Mouse (Mus musculus) fibroblast of lung, adult 2 months (primary cell): Measurements from ENCODE around the gene Ube2e1.

Source experiments
- DNase-seq: peaks from one replicate; pipeline ENCODE4 v3.0.0-alpha.2; 2011; ENCODE audit warnings: low read depth

Ube2e1 gene

DNA sequence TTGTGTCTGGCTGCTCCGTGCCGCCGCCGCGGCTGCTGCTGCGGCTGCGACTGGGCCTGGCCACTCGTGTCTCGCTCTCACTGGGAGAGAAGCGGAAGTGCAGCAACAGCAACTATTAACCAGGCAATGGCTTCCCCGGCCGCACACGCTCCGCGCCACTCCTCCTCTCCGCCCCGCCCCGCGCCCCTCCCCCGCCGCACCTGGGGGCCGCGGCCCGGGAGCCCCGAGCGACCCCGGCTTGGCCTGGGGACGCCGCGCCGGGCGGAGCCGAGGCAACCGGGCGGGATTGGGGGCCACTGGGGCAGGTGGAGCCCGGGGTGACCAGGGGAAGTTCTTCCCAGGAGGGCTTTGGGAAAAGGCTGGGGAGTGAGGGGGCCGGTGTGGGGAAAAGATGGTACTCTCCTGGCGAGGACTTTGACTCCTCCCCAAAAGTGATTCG, at the start of gene Ube2e1:
Gene Ube2e1, minus strand, starts transcription at position 167 of the 439 bp plus-strand sequence.
- DNase-seq, result no peak

DNA sequence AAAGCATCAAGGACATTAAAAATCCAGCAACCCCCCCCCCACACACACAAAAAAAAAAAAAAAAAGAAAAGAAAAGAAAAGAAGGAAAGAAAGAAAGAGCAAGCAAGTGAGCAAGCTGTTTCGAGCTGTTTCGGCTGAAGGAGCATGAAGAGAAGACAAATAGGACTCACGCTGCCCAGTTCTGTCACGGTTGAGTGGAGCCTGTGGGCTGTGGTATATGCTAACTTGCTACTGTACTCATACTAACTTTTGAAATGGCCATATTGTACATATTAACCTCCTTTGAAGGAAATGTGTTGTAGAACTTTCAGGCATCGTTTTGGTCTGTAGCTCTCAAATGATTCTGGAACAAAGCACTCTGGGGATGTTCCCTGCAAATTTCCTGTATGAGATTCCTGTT, 48.2 kb upstream of the Ube2e1 start:
- DNase-seq, result no peak

DNA sequence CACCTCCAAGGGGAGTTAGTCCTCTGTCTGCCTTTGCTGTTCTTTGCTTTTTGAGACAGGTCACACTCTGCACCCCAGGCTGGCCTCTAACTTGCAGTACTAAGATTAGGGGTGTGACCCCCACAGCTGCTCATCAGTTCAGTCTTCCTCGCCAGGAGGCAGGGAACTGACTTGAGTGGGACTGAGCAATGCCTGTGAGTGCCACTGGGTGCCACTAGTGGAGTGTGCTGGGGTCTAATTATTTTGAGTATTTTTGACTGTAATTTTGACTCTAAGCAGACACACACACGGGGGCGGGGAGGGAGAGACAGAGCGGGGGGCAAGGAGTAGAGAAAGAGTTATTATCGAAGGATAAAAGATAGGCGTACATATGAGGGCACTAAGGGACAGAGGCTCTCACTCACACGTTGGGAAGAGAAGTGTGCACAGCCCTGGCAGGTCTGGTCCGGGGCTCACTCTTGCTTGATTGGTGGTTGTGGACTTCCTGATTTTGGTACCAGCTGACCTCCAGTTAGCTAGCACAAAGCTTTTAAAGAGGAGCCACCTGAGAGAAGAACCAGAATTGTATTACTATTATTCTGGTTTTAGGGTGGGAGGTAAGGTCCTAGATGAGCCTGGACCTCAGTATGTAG, 46.4 kb upstream of the Ube2e1 start:
- no peak for DNase-seq

DNA sequence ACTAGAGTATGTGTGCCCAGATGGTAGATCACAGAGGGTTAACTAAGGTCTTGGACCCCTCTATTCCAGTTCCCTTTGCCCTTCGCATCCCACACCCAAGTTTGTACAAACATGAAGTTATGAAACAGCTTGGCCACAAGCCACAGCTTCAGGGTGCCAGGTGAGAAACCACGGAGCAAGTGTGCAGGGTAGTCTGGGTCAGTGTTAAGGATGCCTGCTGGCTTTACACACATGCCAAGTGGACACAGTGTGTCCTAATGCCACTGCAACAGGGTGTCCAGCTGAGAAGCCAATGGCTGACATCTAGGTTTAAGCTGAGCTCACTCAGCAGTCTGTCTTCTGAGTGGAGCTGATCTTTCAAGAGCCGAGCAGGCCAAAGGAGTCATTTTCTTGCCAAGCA, 44.5 kb upstream of the Ube2e1 start:
- DNase-seq, result no peak

GRCm38 (mm10) chr14:18373758-18374405, 42.2 kb upstream of the Ube2e1 start:
- no peak for DNase-seq

DNA sequence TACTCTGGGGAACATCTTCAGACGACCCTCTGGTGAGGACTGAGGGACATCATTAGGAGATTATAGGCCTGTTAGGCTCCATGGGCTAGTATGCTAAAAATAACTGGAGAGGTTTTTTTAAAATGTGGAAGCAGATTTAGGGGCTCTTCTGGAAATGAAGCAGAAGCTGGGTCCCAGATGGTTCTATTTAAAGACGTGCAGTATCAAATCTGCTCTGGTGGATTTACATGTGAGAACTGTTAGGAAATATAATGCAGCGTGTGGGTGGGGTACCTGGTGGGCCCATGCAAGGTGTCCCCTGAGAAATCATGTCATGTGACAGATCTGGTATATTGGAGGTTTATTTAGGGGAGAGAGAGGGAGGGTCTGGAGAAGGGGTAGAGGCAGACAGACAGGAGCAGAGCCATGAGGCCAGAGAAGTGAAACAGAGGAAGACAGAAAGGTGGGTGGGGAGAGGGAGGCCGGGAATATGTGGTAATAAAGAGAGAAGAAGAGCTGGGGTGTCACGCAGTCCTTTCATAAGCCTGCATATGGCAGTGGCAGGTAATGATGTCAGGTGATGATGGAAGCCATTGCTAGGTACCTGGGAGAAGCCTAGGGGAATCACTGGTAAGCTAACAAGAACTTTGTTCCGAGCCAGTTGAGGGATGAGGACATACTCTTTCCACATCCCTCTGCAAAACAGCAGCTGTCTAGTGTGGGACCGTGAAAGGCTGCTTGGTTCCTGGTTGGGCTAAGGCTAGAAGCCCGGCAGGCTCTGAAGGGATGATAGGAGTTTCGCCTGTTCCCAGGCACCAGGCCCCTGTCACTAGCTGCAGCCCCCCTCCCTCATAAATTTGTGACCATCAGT, 41.3 kb upstream of the Ube2e1 start:
- no peak for DNase-seq

GRCm38 (mm10) chr14:18369031-18369430, 37.4 kb upstream of the Ube2e1 start:
- no peak for DNase-seq

- DNase-seq, result no peak
Observed at GRCm38 (mm10) chr14:18367025-18367424, 35.4 kb upstream of the Ube2e1 start.

DNA sequence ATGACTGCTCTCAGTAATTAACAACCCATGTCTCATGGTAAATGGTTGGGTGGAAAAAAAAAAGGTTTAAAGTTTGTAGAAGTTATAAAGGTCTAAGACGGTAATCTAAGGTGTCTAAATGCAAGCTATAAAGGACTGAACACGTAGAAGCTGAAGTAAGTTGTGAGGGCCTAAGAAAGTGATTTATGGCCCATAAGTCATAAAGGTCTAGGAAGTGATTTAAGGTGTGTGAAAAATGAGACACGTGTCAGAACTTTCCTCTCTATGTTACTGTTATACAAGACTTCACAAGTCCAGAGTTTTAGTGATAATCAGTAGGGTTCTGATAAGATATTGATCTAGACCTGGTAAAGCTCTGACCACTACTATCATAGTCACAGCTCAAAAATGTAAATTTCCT, 32.7 kb upstream of the Ube2e1 start:
- no peak for DNase-seq

GRCm38 (mm10) chr14:18356442-18356841, 24.8 kb upstream of the Ube2e1 start:
- DNase-seq, result no peak

GRCm38 (mm10) chr14:18355514-18356190, 24.0 kb upstream of the Ube2e1 start:
- no peak for DNase-seq

GRCm38 (mm10) chr14:18353525-18353924, 21.9 kb upstream of the Ube2e1 start:
- DNase-seq, result no peak

- DNase-seq, result no peak
Observed at GRCm38 (mm10) chr14:18352934-18353333, 21.3 kb upstream of the Ube2e1 start.

DNA sequence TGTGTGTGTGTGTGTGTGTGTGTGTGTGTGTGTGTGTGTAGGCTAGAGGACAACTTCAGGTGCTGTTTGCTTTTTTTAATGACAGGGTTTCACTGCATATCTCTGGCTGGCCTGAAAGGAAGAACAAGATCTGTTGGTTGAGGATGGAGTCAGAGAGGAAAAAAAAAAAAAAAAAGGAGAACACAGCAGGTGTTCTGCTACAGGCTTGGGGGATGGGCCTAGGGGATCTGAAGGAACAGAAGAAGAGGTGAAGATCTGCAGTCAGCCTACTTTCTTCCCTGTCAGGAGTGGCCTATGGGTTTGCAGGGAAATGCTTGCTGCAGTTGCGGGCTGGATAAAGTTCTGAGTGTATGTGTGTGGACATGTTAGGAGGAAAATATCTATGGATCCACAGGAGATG, 19.0 kb upstream of the Ube2e1 start:
- no peak for DNase-seq

GRCm38 (mm10) chr14:18349871-18350270, 18.2 kb upstream of the Ube2e1 start:
- DNase-seq, result no peak

GRCm38 (mm10) chr14:18343589-18343988, 11.9 kb upstream of the Ube2e1 start:
- peak; percentile 33 for DNase-seq

- no peak for DNase-seq
Observed at GRCm38 (mm10) chr14:18342749-18343148, 11.1 kb upstream of the Ube2e1 start.

DNA sequence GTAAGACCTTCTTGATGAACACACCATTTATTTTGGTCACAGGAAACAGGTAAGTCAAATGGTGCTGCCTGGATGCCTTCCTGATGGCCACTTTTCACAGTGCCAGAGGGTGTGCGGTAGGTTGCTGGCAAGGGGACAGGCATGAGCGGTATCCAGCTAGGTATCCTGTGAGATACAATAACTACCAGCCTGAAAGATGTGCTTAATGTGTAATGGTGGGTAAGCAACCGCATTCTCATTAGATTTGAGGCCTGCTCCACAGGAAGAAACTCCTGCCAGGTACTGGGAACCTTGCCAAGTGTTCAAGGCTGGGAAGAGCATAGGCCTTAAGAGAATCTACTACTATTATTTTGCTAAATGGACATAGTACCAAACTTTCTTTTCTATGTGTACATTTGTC, 9.4 kb upstream of the Ube2e1 start:
- DNase-seq, result no peak

DNA sequence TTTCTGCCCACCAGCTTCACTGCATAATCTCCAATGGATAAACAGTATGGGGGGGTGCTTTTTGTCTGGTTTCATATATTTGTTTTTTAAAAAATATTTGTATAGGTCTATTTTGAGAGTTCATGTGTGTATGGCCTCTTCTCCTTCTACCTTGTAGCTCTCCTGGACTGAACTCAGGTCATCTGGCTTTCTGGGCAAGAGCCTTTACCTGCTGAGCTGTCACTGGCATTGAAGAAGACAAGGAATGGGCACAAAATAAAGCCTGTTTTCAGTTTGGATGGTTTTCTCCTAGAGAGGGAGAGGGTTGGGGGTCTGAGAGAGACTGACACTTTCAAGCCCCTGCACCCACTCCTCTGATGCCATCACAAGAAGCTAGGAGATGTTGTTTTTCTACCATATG, 4.4 kb upstream of the Ube2e1 start:
- DNase-seq, result no peak

GRCm38 (mm10) chr14:18330789-18331692, 618 bp downstream of the Ube2e1 start:
- no peak for DNase-seq

GRCm38 (mm10) chr14:18326968-18327672, 4.5 kb downstream of the Ube2e1 start:
- DNase-seq, result no peak
